Mouse (Mus musculus) forebrain, embryonic 11.5 days (tissue): ENCODE results near the gene Pglyrp2. TPM values are rescaled to one million over a fixed set of nuclear protein-coding genes. Genes with fewer than 3 reads are reported as not detected.
A peak's percentile ranks its signal among the peaks of the same experiment; 100 is the strongest.

Source experiments
- ATAC-seq: fragments of 200-750 bp; cut with Nextera tagmentation; replicated peaks from 2 replicates; pipeline ENCODE4 v1.8.0; 2017; ENCODE audit warnings: moderate TSS enrichment; ENCODE audit not compliant: low FRiP score
- DNase-seq: peaks from one replicate; pipeline ENCODE4 v3.0.0-alpha.2; 2017; ENCODE audit warnings: low spot score
- H3K27ac ChIP-seq: fragments of 300-500 bp; sonication (generic); 2 replicates; pipeline ENCODE4 v1.5.1; 2014; ENCODE audit warnings: low read depth, low read length
- H3K27me3 ChIP-seq: fragments of 300-500 bp; sonication (generic); 2 replicates; pipeline ENCODE4 v1.6.1; 2014; ENCODE audit warnings: mild to moderate bottlenecking, low read length, mixed read lengths; ENCODE audit not compliant: control insufficient read depth, insufficient read depth
- H3K36me3 ChIP-seq: fragments of 300-500 bp; sonication (generic); 2 replicates; pipeline ENCODE4 v1.6.1; 2014; ENCODE audit warnings: mild to moderate bottlenecking, low read length, moderate library complexity, mixed read lengths; ENCODE audit not compliant: control insufficient read depth, insufficient read depth
- H3K4me1 ChIP-seq: fragments of 300-500 bp; sonication (generic); replicated peaks from 2 replicates; pipeline ENCODE4 v1.6.1; 2014; ENCODE audit warnings: low read length, mixed read lengths; ENCODE audit not compliant: control insufficient read depth, insufficient read depth
- H3K4me2 ChIP-seq: fragments of 300-500 bp; sonication (generic); 2 replicates; pipeline ENCODE4 v1.6.1; 2014; ENCODE audit warnings: low read depth, mild to moderate bottlenecking, low read length, moderate library complexity, mixed read lengths; ENCODE audit not compliant: severe bottlenecking
- H3K4me3 ChIP-seq: fragments of 300-500 bp; sonication (generic); 2 replicates; pipeline ENCODE4 v1.5.1; 2014; ENCODE audit warnings: low read depth, low read length
- H3K9ac ChIP-seq: fragments of 300-500 bp; sonication (generic); 2 replicates; pipeline ENCODE4 v1.6.1; 2014; ENCODE audit warnings: low read length
- H3K9me3 ChIP-seq: fragments of 300-500 bp; sonication (generic); 2 replicates; pipeline ENCODE4 v1.6.1; 2016; ENCODE audit warnings: low read length, mixed read lengths; ENCODE audit not compliant: control insufficient read depth
- WGBS: fragments of 180-500 bp; shearing (Covaris S2); extraction: QIAGEN DNeasy Blood & Tissue Kit; methylation state at CpG from one replicate; pipeline ENCODE4 v1.1.7; 2014; 5-methylcytosine and 5-hydroxymethylcytosine counted together
- microRNA-seq: library from miRNA; unstranded; fragments of <30 nt; microRNA quantifications from one replicate; pipeline ENCODE4, GENCODE M21; 2016; ENCODE audit not compliant: insufficient number of aligned reads
- polyA plus RNA-seq: library from polyadenylated mRNA; unstranded; fragments of >200 nt; fragmentation: Nextera tagmentation; extraction: Ambion mirVana; gene quantifications from 2 replicates; pipeline ENCODE4 v1.2.1, GENCODE M21; 2014

The Pglyrp2 gene
- polyA plus RNA-seq, 1 experiment from 2014 or later = 0.11 TPM

DNA sequence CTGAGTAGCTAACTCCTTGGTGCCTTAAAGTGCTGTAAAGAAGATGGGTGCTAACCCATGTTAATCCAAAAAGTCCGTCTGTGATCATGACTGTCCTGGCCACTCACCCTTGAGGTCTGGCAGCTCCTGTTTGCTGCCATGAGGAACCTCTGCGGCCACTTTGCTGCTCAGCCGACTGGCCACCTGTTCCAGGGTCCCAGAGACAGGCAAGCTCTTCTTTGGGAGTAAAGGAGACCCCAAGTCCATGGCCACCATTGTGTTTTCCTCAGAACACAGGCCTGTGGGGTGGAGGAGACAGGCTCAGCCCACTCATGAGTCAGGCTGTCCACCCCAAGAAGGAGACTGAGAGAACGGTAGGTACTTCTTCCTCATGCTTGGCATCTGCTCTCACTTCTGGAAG lies 61.3 kb downstream of the Pglyrp2 start:
- no peak overlapping the region for H3K27ac ChIP-seq
- peaks cover 26% of the 10 kb centered on the region for H3K36me3 ChIP-seq
- DNase-seq (no peak), ATAC-seq (no peak)
- WGBS = 91% methylated on average over 4 of the region's 4 CpGs
- peak overlapping the region; percentile 97; the same call in 1 of the 2 replicates for H3K9ac ChIP-seq
- H3K27me3 ChIP-seq = no peaks in the 10 kb centered on the region
- peaks cover 7% of the 10 kb centered on the region for H3K4me1 ChIP-seq
- 0 out of 2 replicates have a peak overlapping the region, but pooled peaks have one; percentile 86 for H3K4me3 ChIP-seq
- peak overlapping the region; percentile 69 for H3K4me2 ChIP-seq
- H3K9me3 ChIP-seq = no peaks in the 10 kb centered on the region

Small RNAs within 50 kb of the gene (microRNA-seq; reads per million reads assigned to microRNA genes)
- not detected for gene Gm22201

Other genes with a start within 250 kb of the Pglyrp2 start
- 0.13 and 0.23 TPM in 2 replicates for gene Ephx3, start 234.6 kb downstream of the Pglyrp2 start, polyA plus RNA-seq
- gene Brd4, start 139.4 kb downstream of the Pglyrp2 start, polyA plus RNA-seq = 130 and 143 TPM in 2 replicates
- 70.5 and 78.4 TPM in 2 replicates for gene Akap8, start 102.9 kb downstream of the Pglyrp2 start, polyA plus RNA-seq
- 81.4 and 82.2 TPM in 2 replicates for gene Akap8l, start 73.6 kb downstream of the Pglyrp2 start, polyA plus RNA-seq
- gene Wiz, start 34.7 kb downstream of the Pglyrp2 start, polyA plus RNA-seq = 55.2 and 56.2 TPM in 2 replicates
- 0.21 and 0.47 TPM in 2 replicates for gene Rasal3, start 20.6 kb downstream of the Pglyrp2 start, polyA plus RNA-seq
- 0.28 and 0.33 TPM in 2 replicates for gene Cyp4f39, start 28.6 kb upstream of the Pglyrp2 start, polyA plus RNA-seq
- gene Cyp4f17, start 81.9 kb upstream of the Pglyrp2 start, polyA plus RNA-seq = 6.6 and 7.9 TPM in 2 replicates
- gene Cyp4f16, start 112.4 kb upstream of the Pglyrp2 start, polyA plus RNA-seq = 13.4 and 13.5 TPM in 2 replicates
- not detected in 2 replicates for gene Cyp4f37, start 197.1 kb upstream of the Pglyrp2 start, polyA plus RNA-seq
- not detected in 2 replicates for gene Cyp4f40, start 234.7 kb upstream of the Pglyrp2 start, polyA plus RNA-seq